Mouse (Mus musculus) heart, embryonic 15.5 days (tissue): ENCODE measurements around the gene Enam. TPM values are rescaled to one million over a fixed set of nuclear protein-coding genes. Genes with fewer than 3 reads are reported as not detected.
"Not testable (repeated sequence)": the region's sequence is repeated elsewhere in the genome, so short reads cannot be mapped to it uniquely, and the experiment has no call there.

Source experiments
- ATAC-seq: fragments of 200-750 bp; cut with Nextera tagmentation; replicated peaks from 2 replicates; pipeline ENCODE4 v1.8.0; 2017; ENCODE audit warnings: low read depth, moderate TSS enrichment; ENCODE audit not compliant: insufficient number of reproducible peaks, insufficient read depth, low FRiP score
- H3K27ac ChIP-seq: fragments of 300-500 bp; sonication (generic); 2 replicates; pipeline ENCODE4 v1.5.1; 2015; ENCODE audit warnings: mild to moderate bottlenecking, inconsistent platforms
- H3K27me3 ChIP-seq: fragments of 300-500 bp; sonication (generic); 2 replicates; pipeline ENCODE4 v1.6.1; 2015; ENCODE audit warnings: inconsistent platforms
- H3K36me3 ChIP-seq: fragments of 300-500 bp; sonication (generic); 2 replicates; pipeline ENCODE4 v1.6.1; 2015; ENCODE audit warnings: mild to moderate bottlenecking, inconsistent platforms
- H3K4me1 ChIP-seq: fragments of 300-500 bp; sonication (generic); replicated peaks from 2 replicates; pipeline ENCODE4 v1.6.1; 2015; ENCODE audit warnings: inconsistent platforms
- H3K4me2 ChIP-seq: fragments of 300-500 bp; sonication (generic); 2 replicates; pipeline ENCODE4 v1.6.1; 2015; ENCODE audit warnings: inconsistent platforms, mild to moderate bottlenecking, moderate library complexity
- H3K4me3 ChIP-seq: fragments of 300-500 bp; sonication (generic); 2 replicates; pipeline ENCODE4 v1.5.1; 2015; ENCODE audit warnings: mild to moderate bottlenecking, inconsistent platforms
- H3K9ac ChIP-seq: fragments of 300-500 bp; sonication (generic); 2 replicates; pipeline ENCODE4 v1.6.1; 2015; ENCODE audit warnings: mild to moderate bottlenecking, inconsistent platforms
- H3K9me3 ChIP-seq: fragments of 300-500 bp; sonication (generic); replicated peaks from 2 replicates; pipeline ENCODE4 v1.6.1; 2016; ENCODE audit warnings: inconsistent platforms
- WGBS: fragments of 180-500 bp; shearing (Covaris S2); methylation state at CpG from one replicate; pipeline ENCODE4 v1.1.7; 2015; ENCODE audit warnings: mixed read lengths; 5-methylcytosine and 5-hydroxymethylcytosine counted together
- polyA plus RNA-seq: library from polyadenylated mRNA; unstranded; fragments of >200 nt; fragmentation: Nextera tagmentation; extraction: Ambion mirVana; gene quantifications from 2 replicates; pipeline ENCODE4 v1.2.1, GENCODE M21; 2015

Enam gene
- polyA plus RNA-seq, 1 experiment from 2014 or later: 0.03 TPM

- H3K27ac ChIP-seq: no peak overlapping the region
- ATAC-seq: no peak
- H3K27me3 ChIP-seq: no peaks in the 10 kb centered on the region
- H3K4me3 ChIP-seq: no peak overlapping the region
- no peaks in the 10 kb centered on the region for H3K9me3 ChIP-seq
- H3K4me2 ChIP-seq: no peak overlapping the region
- no peak overlapping the region for H3K9ac ChIP-seq
- H3K4me1 ChIP-seq: peaks cover 5% of the 10 kb centered on the region; the same call in 1 of the 2 replicates
- WGBS: 60% methylated on average over 3 of the region's 3 CpGs
- H3K36me3 ChIP-seq: no peaks in the 10 kb centered on the region
These were observed 46.9 kb downstream of the Enam start for GRCm38 (mm10) chr5:88534697-88535096.

DNA sequence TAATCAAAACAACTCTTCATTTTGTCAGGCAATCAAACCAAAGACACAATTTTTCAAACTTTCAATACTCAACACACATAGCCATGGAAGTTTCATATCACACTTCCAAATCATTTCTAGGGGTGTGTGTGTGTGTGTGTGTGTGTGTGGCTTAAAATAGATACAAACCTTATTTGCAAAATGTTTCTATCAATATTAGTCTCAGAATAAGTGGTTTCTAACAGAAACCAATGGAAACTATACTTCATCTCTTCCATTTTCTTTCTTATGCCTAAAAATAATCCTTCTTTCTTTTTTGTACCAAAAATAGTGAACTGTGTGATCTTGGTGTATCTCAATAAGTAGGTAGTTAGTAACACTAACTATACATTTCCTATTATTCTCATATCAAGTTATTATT lies 53.1 kb downstream of the Enam start:
- Histone ChIP-seq H3K4me2 (no peak overlapping the region), H3K4me1 (no peaks in the 10 kb centered on the region), H3K4me3 (no peak overlapping the region), H3K36me3 (no peaks in the 10 kb centered on the region), H3K27ac (no peak overlapping the region), H3K9me3 (no peaks in the 10 kb centered on the region), H3K27me3 (no peaks in the 10 kb centered on the region), H3K9ac (no peak overlapping the region)
- no peak for ATAC-seq

DNA sequence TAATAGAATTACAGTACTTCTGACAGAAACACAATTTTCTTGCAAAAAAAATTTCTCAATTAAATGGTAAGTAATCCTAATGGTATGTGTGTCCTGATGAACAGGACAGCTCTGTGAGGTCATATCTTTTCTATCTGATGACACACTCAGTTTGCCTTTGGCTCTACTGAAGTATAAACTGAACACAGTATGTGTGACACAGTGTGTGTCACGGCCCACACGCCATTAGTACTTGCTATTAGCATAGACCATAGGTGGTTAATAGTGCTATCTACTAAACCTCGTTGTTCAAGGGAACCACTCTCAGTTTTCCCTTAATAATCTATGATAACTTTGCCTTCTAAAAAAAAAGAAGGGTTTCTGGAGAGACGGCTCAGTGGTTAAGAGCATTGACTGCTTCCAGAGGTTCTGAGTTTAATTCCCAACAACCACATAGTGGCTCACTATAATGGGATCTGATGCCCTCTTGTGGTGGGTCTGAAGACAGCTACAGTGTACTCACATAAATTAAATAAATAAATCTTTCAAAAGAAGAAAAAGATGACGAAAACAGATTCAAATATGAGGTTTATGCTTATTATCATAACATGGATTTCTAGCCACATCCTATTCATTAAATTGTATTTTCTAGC lies 55.0 kb downstream of the Enam start:
- Histone ChIP-seq H3K36me3 (no peaks in the 10 kb centered on the region), H3K9me3 (no peaks in the 10 kb centered on the region), H3K4me1 (no peaks in the 10 kb centered on the region), H3K4me3 (no peak overlapping the region), H3K27me3 (no peaks in the 10 kb centered on the region), H3K4me2 (no peak overlapping the region), H3K27ac (no peak overlapping the region), H3K9ac (no peak overlapping the region)
- 55% methylated on average over 5 of the region's 5 CpGs for WGBS
- no peak; the same call in 1 of the 2 replicates for ATAC-seq

GRCm38 (mm10) chr5:88544411-88544810 lies 56.6 kb downstream of the Enam start:
- 84% methylated on average over 1 of the region's 1 CpGs for WGBS
- H3K4me1 ChIP-seq, H3K36me3 ChIP-seq, ATAC-seq, H3K9ac ChIP-seq, H3K4me3 ChIP-seq, H3K27ac ChIP-seq, H3K4me2 ChIP-seq, H3K27me3 ChIP-seq, H3K9me3 ChIP-seq: not testable (repeated sequence)

DNA sequence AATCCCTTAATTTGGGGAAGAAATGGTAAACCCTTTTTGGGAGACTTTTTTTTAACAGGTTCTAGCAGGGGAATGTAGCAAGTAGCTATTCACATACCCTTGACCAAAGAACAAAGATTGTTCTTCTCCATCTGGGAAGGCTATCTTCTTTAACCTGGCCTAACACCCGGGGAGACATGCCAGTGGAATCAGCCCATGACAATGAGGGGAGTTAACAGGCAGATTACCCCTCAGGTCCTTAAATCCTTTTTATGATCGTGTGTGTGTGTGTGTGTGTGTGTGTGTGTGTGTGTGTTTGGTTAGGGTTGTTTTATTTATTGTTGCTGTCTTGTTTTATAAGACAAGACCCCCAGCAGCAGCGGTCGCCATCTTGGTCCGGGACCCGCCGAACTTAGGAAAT lies 57.8 kb downstream of the Enam start:
- no peaks in the 10 kb centered on the region for H3K9me3 ChIP-seq
- H3K4me3 ChIP-seq: no peak overlapping the region
- no peak for ATAC-seq
- H3K9ac ChIP-seq: no peak overlapping the region
- H3K27ac ChIP-seq: no peak overlapping the region
- H3K36me3 ChIP-seq: no peaks in the 10 kb centered on the region
- 72% methylated on average over 7 of the region's 7 CpGs for WGBS
- no peak overlapping the region for H3K4me2 ChIP-seq
- H3K4me1 ChIP-seq: no peaks in the 10 kb centered on the region
- H3K27me3 ChIP-seq: no peaks in the 10 kb centered on the region

DNA sequence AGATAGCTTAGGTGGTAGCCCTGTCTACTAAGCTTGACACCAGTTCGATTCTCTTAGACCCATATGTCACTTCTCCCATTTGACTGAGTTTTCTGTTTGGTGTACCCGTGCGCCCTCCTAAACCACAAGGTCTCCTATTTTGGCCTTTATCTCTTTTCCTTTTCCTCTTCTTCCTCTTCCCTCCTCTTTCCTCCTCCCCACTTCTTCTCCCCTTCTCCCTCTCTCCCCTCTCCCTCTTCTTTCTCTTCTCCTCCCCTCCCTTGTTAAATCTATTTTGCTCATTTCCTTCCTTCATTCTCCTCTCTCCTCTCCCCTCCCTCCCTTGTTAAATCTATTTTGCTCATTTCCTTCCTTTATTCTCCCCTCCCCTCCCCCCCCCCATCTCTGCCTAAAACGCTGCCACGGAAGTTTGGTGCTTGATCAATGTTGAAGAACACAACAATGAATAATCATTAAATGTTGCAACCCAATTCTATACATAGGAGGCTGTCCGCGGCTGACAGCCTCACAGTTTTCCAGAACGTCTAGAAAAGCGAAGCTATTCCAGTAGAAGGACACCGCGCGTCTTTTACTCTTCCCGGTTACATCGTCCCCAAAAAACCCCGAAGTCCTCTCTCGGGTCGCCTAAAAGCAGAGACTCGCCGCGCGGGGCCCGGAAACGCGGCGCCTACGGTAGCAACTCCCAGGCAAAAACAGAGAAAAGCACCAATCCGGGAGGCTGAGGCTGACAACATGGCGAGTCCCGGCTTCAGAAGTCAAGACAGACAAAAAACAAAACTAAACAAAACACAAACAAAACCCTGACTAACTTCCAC lies 65.7 kb downstream of the Enam start:
- H3K9me3 ChIP-seq: no peaks in the 10 kb centered on the region
- peak; percentile 33; the same call in 1 of the 2 replicates for ATAC-seq
- H3K4me3 ChIP-seq: peak overlapping the region; percentile 76
- H3K4me1 ChIP-seq: peaks cover 22% of the 10 kb centered on the region
- H3K36me3 ChIP-seq: peaks cover 4% of the 10 kb centered on the region; the same call in 1 of the 2 replicates
- 8% methylated on average over 29 of the region's 29 CpGs for WGBS
- peak overlapping the region; percentile 61 for H3K4me2 ChIP-seq
- H3K27ac ChIP-seq: peak overlapping the region; percentile 91
- H3K27me3 ChIP-seq: no peaks in the 10 kb centered on the region
- H3K9ac ChIP-seq: peak overlapping the region; percentile 70

DNA sequence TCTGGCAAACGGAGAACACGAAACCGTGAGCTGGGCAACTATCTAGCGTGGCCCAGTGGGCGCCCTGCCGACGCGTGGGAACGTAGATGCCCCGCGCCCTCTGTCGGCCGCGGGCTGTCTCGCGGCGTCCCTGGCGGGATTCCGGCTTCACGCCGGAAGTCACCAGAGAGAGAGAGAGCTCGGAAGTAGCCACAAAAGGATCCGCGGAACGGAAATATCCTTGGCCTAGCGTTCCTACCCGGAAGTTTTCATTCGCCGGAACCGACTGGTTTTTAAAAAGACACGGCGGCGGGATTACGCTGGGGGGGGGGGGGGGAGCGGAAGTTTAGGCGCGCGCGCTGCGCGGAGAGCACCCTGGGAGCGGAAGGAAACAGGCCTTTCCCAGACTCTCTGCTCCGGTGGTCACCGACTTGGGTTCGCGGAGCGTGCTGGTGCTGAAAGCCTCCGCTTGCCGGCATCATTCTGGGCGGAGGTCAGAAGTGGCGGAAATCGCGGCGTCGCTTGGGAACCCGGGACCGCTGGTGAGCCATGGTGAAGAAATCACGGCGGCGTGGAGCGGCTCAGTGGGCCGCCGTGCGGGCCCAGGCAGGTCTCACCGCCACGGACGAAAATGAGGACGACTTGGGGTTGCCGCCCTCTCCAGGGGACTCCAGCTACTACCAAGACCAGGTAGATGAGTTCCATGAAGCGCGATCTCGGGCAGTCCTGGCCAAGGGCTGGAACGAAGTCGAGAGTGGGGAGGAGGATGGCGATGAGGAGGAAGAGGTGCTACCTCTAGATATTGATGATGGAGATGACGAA lies 66.5 kb downstream of the Enam start, which contains the start of gene Utp3:
Gene Utp3, plus strand, starts transcription at position 377 of the 801 bp plus-strand sequence.
- Histone ChIP-seq H3K4me3 (peak within 1 kb of the TSS; percentile 76), H3K4me2 (peak within 1 kb of the TSS; percentile 78), H3K4me1 (peaks cover 22% of the 10 kb centered on the region), H3K27me3 (no peaks in the 10 kb centered on the region), H3K9ac (peak within 1 kb of the TSS; percentile 89), H3K27ac (peak within 1 kb of the TSS; percentile 91), H3K9me3 (no peaks in the 10 kb centered on the region), H3K36me3 (peaks cover 4% of the 10 kb centered on the region; the same call in 1 of the 2 replicates)
- under 1% methylated on average over 76 of the region's 76 CpGs for WGBS
- peak; percentile 94 for ATAC-seq

Other genes starting within 250 kb of the Enam start
- gene Gm7714, start 219.1 kb upstream of the Enam start, polyA plus RNA-seq: not detected in 2 replicates
- gene Prol1, start 170.7 kb upstream of the Enam start, polyA plus RNA-seq: not detected in 2 replicates
- not detected in 2 replicates for gene Amtn, start 111.9 kb upstream of the Enam start, polyA plus RNA-seq
- not detected in 2 replicates for gene Ambn, start 32.0 kb upstream of the Enam start, polyA plus RNA-seq
- 0.09 and 0.13 TPM in 2 replicates for gene Jchain, start 39.9 kb downstream of the Enam start, polyA plus RNA-seq
- 44.1 and 45.1 TPM in 2 replicates for gene Utp3, start 66.5 kb downstream of the Enam start, polyA plus RNA-seq
- 9.2 and 14.5 TPM in 2 replicates for gene Rufy3, start 77.1 kb downstream of the Enam start, polyA plus RNA-seq
- 67.4 and 71.0 TPM in 2 replicates for gene Grsf1, start 188.2 kb downstream of the Enam start, polyA plus RNA-seq
- gene Mob1b, start 232.9 kb downstream of the Enam start, polyA plus RNA-seq: 15.5 and 15.7 TPM in 2 replicates